Mouse (Mus musculus) midbrain, embryonic 16.5 days (tissue): Measurements from ENCODE around the gene Suz12. TPM values are rescaled to one million over a fixed set of nuclear protein-coding genes. Genes with fewer than 3 reads are reported as not detected.

Experiments
- ATAC-seq: fragments of 200-750 bp; cut with Nextera tagmentation; 2 replicates; pipeline ENCODE4 v1.8.0; 2017; ENCODE audit warnings: moderate TSS enrichment
- H3K27ac ChIP-seq: fragments of 300-500 bp; sonication (generic); 2 replicates; pipeline ENCODE4 v1.5.1; 2014; ENCODE audit warnings: mild to moderate bottlenecking, low read length, mixed read lengths
- H3K27me3 ChIP-seq: fragments of 300-500 bp; sonication (generic); 2 replicates; pipeline ENCODE4 v1.6.1; 2014; ENCODE audit warnings: low read depth, low read length, mixed read lengths; ENCODE audit not compliant: control insufficient read depth, insufficient read depth
- H3K36me3 ChIP-seq: fragments of 300-500 bp; sonication (generic); 2 replicates; pipeline ENCODE4 v1.6.1; 2014; ENCODE audit warnings: mild to moderate bottlenecking, low read length, moderate library complexity, mixed read lengths; ENCODE audit not compliant: control insufficient read depth, insufficient read depth
- H3K4me1 ChIP-seq: fragments of 300-500 bp; sonication (generic); 2 replicates; pipeline ENCODE4 v1.6.1; 2014; ENCODE audit warnings: mild to moderate bottlenecking, low read length, mixed read lengths; ENCODE audit not compliant: control insufficient read depth, insufficient read depth
- H3K4me2 ChIP-seq: fragments of 300-500 bp; sonication (generic); 2 replicates; pipeline ENCODE4 v1.6.1; 2014; ENCODE audit warnings: mild to moderate bottlenecking, low read length, mixed read lengths
- H3K4me3 ChIP-seq: fragments of 300-500 bp; sonication (generic); 2 replicates; pipeline ENCODE4 v1.5.1; 2014; ENCODE audit warnings: low read depth, mild to moderate bottlenecking, low read length, moderate library complexity, mixed read lengths
- H3K9ac ChIP-seq: fragments of 300-500 bp; sonication (generic); 2 replicates; pipeline ENCODE4 v1.6.1; 2014; ENCODE audit warnings: low read depth, low read length, mixed read lengths
- H3K9me3 ChIP-seq: fragments of 300-500 bp; sonication (generic); replicated peaks from 2 replicates; pipeline ENCODE4 v1.6.1; 2014; ENCODE audit warnings: mild to moderate bottlenecking, low read length, mixed read lengths; ENCODE audit not compliant: control insufficient read depth, poor library complexity, severe bottlenecking
- WGBS: fragments of 180-500 bp; shearing (Covaris S2); extraction: QIAGEN DNeasy Blood & Tissue Kit; methylation state at CpG from one replicate; pipeline ENCODE4 v1.1.7; 2014; 5-methylcytosine and 5-hydroxymethylcytosine counted together
- polyA plus RNA-seq: library from polyadenylated mRNA; unstranded; fragments of >200 nt; fragmentation: Nextera tagmentation; extraction: Ambion mirVana; gene quantifications from 2 replicates; pipeline ENCODE4 v1.2.1, GENCODE M21; 2015

Gene Suz12
- polyA plus RNA-seq, 1 experiment from 2014 or later, result 11.7 TPM

- no peak overlapping the region for H3K9ac ChIP-seq
- peaks cover 16% of the 10 kb centered on the region for H3K36me3 ChIP-seq
- 88% methylated on average over 4 of the region's 4 CpGs for WGBS
- H3K4me2 ChIP-seq, result no peak overlapping the region
- no peak overlapping the region for H3K4me3 ChIP-seq
- no peak overlapping the region for H3K27ac ChIP-seq
- H3K27me3 ChIP-seq, result no peaks in the 10 kb centered on the region
- no peak for ATAC-seq
- no peaks in the 10 kb centered on the region for H3K9me3 ChIP-seq
- no peaks in the 10 kb centered on the region for H3K4me1 ChIP-seq
Observed at GRCm38 (mm10) chr11:80021306-80021705, 28.4 kb downstream of the Suz12 start.

GRCm38 (mm10) chr11:80037495-80037894 is 44.6 kb downstream of the Suz12 start:
- no peaks in the 10 kb centered on the region; the same call in 1 of the 2 replicates for H3K36me3 ChIP-seq
- no peaks in the 10 kb centered on the region for H3K9me3 ChIP-seq
- no peak overlapping the region for H3K9ac ChIP-seq
- 79% methylated on average over 8 of the region's 8 CpGs for WGBS
- no peak overlapping the region for H3K4me3 ChIP-seq
- no peak overlapping the region for H3K27ac ChIP-seq
- no peak for ATAC-seq
- no peak overlapping the region for H3K4me2 ChIP-seq
- no peaks in the 10 kb centered on the region for H3K27me3 ChIP-seq
- H3K4me1 ChIP-seq, result no peaks in the 10 kb centered on the region

GRCm38 (mm10) chr11:80042615-80043418 is 49.9 kb downstream of the Suz12 start:
- Histone ChIP-seq H3K36me3 (no peaks in the 10 kb centered on the region), H3K27ac (no peak overlapping the region), H3K4me3 (no peak overlapping the region), H3K4me1 (no peaks in the 10 kb centered on the region), H3K9ac (no peak overlapping the region), H3K27me3 (no peaks in the 10 kb centered on the region), H3K9me3 (no peaks in the 10 kb centered on the region), H3K4me2 (no peak overlapping the region)
- 55% methylated on average over 10 of the region's 10 CpGs for WGBS
- ATAC-seq, result no peak

- H3K27me3 ChIP-seq, result no peaks in the 10 kb centered on the region
- no peak overlapping the region for H3K4me2 ChIP-seq
- WGBS, result 91% methylated on average over 8 of the region's 8 CpGs
- no peak overlapping the region for H3K4me3 ChIP-seq
- no peak overlapping the region for H3K27ac ChIP-seq
- H3K36me3 ChIP-seq, result no peaks in the 10 kb centered on the region
- no peaks in the 10 kb centered on the region for H3K4me1 ChIP-seq
- no peak for ATAC-seq
- H3K9me3 ChIP-seq, result no peaks in the 10 kb centered on the region
- no peak overlapping the region for H3K9ac ChIP-seq
Observed at GRCm38 (mm10) chr11:80043419-80043817, 50.5 kb downstream of the Suz12 start.

- Histone ChIP-seq H3K36me3 (no peaks in the 10 kb centered on the region), H3K4me1 (no peaks in the 10 kb centered on the region), H3K27ac (no peak overlapping the region), H3K4me2 (no peak overlapping the region), H3K9me3 (no peaks in the 10 kb centered on the region), H3K4me3 (no peak overlapping the region), H3K27me3 (no peaks in the 10 kb centered on the region), H3K9ac (no peak overlapping the region)
- ATAC-seq, result no peak
- 89% methylated on average over 7 of the region's 7 CpGs for WGBS
Observed at GRCm38 (mm10) chr11:80046856-80047255, 54.0 kb downstream of the Suz12 start.

GRCm38 (mm10) chr11:80050088-80050487 is 57.2 kb downstream of the Suz12 start:
- H3K27me3 ChIP-seq, result no peaks in the 10 kb centered on the region
- no peak overlapping the region for H3K4me3 ChIP-seq
- no peak overlapping the region for H3K9ac ChIP-seq
- ATAC-seq, result no peak
- no peak overlapping the region for H3K4me2 ChIP-seq
- 79% methylated on average over 2 of the region's 2 CpGs for WGBS
- no peaks in the 10 kb centered on the region for H3K36me3 ChIP-seq
- no peaks in the 10 kb centered on the region for H3K9me3 ChIP-seq
- no peak overlapping the region for H3K27ac ChIP-seq
- H3K4me1 ChIP-seq, result no peaks in the 10 kb centered on the region

- Histone ChIP-seq H3K9ac (no peak overlapping the region), H3K9me3 (no peaks in the 10 kb centered on the region), H3K27me3 (no peaks in the 10 kb centered on the region), H3K4me1 (no peaks in the 10 kb centered on the region), H3K4me2 (no peak overlapping the region), H3K4me3 (no peak overlapping the region), H3K36me3 (peaks cover 3% of the 10 kb centered on the region; the same call in 1 of the 2 replicates), H3K27ac (no peak overlapping the region)
- 78% methylated on average over 7 of the region's 7 CpGs for WGBS
- no peak for ATAC-seq
Observed at GRCm38 (mm10) chr11:80052456-80052855, 59.5 kb downstream of the Suz12 start.

- Histone ChIP-seq H3K9ac (no peak overlapping the region), H3K27me3 (no peaks in the 10 kb centered on the region), H3K36me3 (peaks cover 3% of the 10 kb centered on the region; the same call in 1 of the 2 replicates), H3K27ac (no peak overlapping the region), H3K4me2 (no peak overlapping the region), H3K4me3 (no peak overlapping the region), H3K4me1 (no peaks in the 10 kb centered on the region), H3K9me3 (no peaks in the 10 kb centered on the region)
- ATAC-seq, result no peak
- WGBS, result 90% methylated on average over 5 of the region's 5 CpGs
Observed at GRCm38 (mm10) chr11:80053171-80053570, 60.3 kb downstream of the Suz12 start.

GRCm38 (mm10) chr11:80054659-80055058 is 61.8 kb downstream of the Suz12 start:
- no peak overlapping the region for H3K4me2 ChIP-seq
- peaks cover 3% of the 10 kb centered on the region; the same call in 1 of the 2 replicates for H3K36me3 ChIP-seq
- no peak overlapping the region for H3K9ac ChIP-seq
- H3K27ac ChIP-seq, result no peak overlapping the region
- no peaks in the 10 kb centered on the region for H3K4me1 ChIP-seq
- no peak overlapping the region for H3K4me3 ChIP-seq
- 83% methylated on average over 4 of the region's 4 CpGs for WGBS
- ATAC-seq, result no peak
- H3K27me3 ChIP-seq, result no peaks in the 10 kb centered on the region
- no peaks in the 10 kb centered on the region for H3K9me3 ChIP-seq
